Mouse (Mus musculus) CD8-positive naive resting alpha-beta T cell, adult 2 months (primary cell): Measurements from ENCODE around the gene Ehhadh.
A peak's percentile ranks its signal among the peaks of the same experiment; 100 is the strongest.
"Not testable (repeated sequence)": the region's sequence is repeated elsewhere in the genome, so short reads cannot be mapped to it uniquely, and the experiment has no call there.

Experiments
- DNase-seq, 2 experiments: peaks; one replicate each; pipeline ENCODE4 v3.0.0; 2022; ENCODE audit warnings: low read depth in 2 of 2, low spot score in 2 of 2

Gene Ehhadh

GRCm38 (mm10) chr16:21787516-21788353 is at the start of gene Ehhadh:
Gene Ehhadh, minus strand, starts transcription at chr16:21787807.
- DNase-seq, result peak; percentile 17 to 48

- peak in 1 of 2 experiments; percentile 7 for DNase-seq
Measured at GRCm38 (mm10) chr16:21836311-21837072, 48.9 kb upstream of the Ehhadh start.

GRCm38 (mm10) chr16:21835584-21835931 is 48.0 kb upstream of the Ehhadh start:
- DNase-seq, result no peak

- DNase-seq, result no peak
Measured at GRCm38 (mm10) chr16:21834866-21835583, 47.4 kb upstream of the Ehhadh start.

DNA sequence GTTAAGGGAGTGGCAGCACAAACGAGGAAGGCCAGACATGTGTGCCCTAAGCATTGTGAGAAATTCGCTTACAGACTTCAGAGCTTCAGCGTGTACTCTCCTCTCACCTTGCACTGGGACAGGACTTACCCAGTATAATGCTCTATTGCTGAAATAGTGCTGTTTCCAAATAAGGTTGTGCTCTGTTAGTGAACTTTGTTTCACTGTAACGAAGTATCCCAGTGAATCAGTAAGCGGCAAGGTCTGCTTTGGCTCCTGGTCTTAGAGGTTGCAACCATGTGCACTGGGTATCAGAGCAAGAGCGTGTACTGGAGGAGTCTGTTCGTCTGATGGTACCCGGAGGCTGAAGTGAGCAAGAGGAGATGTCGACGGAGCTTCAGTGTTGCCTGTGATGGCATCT is 46.4 kb upstream of the Ehhadh start:
- no peak for DNase-seq

DNA sequence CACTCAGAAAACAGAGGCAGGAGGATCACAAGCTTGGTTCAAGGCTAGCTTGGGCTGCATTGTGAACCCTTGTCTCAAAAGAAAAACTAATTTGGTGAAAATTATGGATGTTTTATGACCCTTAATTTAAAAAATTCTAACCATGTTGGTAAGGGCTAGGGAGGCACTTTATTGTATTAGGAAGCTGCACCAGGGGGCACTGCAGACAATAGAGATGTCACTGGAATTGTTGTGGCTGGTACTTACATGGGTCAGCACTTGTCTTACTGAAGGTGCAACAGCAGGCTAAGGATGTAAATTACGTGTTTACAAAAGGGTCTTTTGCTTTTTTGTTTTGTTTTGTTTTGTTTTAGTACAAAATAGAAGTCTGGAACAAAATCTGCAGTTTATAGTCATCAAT is 45.9 kb upstream of the Ehhadh start:
- no peak for DNase-seq

DNA sequence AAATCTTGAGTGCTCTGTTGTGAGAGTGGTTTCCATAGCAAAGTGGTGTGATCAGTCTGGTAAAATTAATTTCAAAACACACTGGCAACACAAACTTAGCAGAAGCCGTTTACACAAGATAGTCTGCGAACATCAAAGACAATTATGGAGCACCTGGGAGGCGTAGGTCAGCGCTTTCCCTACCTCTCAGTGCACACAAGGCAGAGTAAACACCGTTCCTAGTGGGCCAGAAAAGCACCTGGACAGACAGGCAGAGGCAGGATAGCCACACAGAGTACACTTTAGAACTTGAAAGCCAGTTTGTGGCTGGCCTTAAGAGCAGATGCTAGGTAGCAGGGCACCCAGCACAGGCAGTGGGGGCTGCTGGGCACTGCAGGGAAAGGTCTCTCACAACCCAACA is 44.2 kb upstream of the Ehhadh start:
- no peak for DNase-seq

GRCm38 (mm10) chr16:21830784-21831183 is 43.2 kb upstream of the Ehhadh start:
- DNase-seq, result no peak

DNA sequence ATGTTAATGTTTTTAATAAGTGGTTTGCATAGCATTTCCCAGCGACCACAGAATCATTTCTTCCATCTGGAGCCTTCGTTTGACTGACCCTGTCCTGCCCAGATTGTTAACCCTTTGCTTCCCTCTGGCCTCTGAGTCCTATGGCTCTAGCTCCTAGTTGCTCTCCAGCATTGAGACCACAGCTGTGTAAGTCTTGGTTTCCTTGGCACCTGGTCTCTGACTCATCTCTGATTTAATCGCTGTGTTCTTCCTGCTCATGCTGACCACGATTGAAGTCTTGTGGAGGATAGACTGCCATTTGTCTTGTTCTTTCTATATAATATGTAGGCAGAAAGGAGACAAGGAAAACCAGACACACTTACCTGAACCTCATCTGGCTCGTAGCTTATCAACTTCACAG is 42.1 kb upstream of the Ehhadh start:
- DNase-seq, result no peak

DNA sequence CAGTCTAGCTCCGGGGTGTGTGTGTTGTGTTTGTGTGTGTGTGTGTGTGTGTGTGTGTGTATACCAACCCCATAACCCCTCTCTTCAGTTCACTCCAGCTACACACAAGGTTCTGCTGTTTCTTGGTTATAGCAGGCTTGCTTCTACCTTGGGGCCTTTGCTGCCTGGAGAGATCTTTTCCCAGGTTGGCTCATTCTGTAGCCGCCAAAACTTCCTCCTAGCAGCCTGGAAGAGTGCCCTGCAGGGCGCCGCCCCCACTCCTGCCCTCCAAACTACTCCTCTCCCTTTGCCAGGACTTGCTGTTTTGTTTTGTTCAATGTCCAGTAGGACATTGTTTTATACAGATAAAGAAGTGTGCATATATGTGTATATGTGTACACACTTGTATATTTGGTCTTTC is 40.0 kb upstream of the Ehhadh start:
- no peak for DNase-seq

GRCm38 (mm10) chr16:21827153-21827552 is 39.5 kb upstream of the Ehhadh start:
- no peak for DNase-seq

DNA sequence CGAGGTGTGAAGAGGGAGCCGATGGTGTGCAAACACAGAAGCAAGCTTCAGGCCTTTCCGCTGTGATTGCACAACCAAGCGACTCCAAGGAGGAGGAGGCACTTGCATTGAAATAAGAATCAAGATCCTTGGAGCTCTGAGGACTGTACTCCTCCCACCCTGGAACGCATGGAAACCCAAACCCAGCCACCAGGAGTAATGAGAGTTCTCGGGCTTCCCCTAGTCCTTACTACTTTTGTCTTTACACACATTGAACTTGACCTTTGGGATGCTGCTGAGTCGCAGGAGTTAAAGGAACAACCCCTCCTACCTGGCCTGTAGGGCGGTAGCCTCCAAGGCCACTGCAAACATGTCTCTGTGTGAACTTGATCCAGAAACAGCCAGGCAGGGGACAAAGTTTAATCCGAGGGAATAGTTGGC is 38.0 kb upstream of the Ehhadh start:
- no peak for DNase-seq

DNA sequence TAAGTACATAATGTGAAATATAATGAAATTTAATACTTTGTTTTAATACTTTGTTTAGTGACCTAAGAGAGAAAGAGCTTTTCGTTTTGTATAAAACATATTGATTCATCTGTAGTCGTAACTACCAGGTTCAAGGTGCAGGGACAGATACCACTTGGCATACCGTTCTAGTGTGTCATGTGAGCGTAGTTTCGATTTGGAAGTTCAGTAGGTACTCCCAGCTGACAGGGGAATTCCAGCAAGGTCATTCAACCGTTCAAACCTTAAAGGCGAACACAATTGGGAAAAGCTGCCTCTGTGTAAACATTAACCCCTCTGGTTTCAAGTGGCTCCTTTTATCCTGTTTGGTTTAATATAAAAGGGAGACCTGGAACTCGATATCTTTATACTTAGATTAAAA is 31.0 kb upstream of the Ehhadh start:
- DNase-seq, result no peak

- DNase-seq, result no peak
Measured at GRCm38 (mm10) chr16:21818132-21818531, 30.5 kb upstream of the Ehhadh start.

DNA sequence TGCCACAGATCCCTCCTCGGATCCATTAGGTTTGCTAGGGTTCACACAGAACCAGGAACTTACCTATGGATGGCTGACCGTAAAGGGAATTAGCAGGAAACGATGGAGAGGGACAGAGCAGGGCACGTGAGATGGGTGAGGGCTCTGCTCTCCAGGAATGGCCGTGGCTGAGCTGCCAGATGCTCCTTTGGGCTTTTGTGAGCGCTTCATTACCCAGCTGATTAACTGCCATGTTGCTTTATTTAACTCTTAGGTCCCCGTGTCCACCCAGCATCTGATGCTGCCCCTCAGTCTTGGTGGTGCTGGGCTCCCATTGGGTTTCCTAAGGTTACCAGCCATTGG is 28.0 kb upstream of the Ehhadh start:
- no peak for DNase-seq

- no peak for DNase-seq
Measured at GRCm38 (mm10) chr16:21814861-21815668, 27.5 kb upstream of the Ehhadh start.

- no peak for DNase-seq
Measured at GRCm38 (mm10) chr16:21813164-21813834, 25.7 kb upstream of the Ehhadh start.

GRCm38 (mm10) chr16:21807786-21808185 is 20.2 kb upstream of the Ehhadh start:
- not testable (repeated sequence) for DNase-seq

DNA sequence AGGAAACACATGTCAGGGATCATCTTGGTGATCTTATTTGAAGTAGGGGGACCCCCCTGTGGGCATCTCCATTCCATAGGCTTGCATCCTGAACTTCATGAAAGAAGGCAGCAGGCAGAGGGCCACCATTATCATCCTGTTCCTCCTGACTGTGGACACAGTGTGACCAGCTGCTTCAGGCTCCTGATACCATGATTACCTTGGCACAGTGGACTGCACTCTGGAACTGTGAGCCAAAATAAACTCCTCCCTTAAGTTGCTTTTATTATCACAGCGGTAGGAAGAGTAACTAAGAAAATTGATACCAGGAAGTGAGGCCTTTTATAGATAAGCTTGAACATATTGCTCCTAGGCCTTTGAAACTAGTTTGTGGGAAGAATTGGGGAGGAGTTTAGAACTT is 19.3 kb upstream of the Ehhadh start:
- DNase-seq, result no peak

- DNase-seq, result no peak
Measured at GRCm38 (mm10) chr16:21804258-21804657, 16.7 kb upstream of the Ehhadh start.

DNA sequence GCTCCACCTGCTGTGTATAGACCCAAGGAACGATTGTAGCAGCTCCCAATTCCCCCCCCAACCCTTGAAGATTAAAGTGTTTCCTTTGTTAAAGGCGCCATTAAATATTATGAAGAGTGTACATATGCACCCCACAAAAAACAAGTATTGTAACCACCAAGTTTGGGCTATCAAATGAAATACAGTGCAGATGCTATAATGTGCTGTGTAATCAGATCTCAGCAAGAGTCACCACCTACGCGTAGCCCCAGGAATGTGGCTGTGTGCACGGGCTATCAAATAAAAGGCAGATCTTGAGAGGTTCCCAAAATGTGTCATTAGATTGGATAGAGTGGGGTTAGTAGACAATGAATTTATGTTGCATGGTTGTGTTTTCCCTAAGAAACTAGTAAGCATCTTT is 7.5 kb upstream of the Ehhadh start:
- DNase-seq, result no peak
